Mouse (Mus musculus) fibroblast of lung, adult 2 months (primary cell): ENCODE measurements around the gene Erc2.

Experiments
- DNase-seq: peaks from one replicate; pipeline ENCODE4 v3.0.0-alpha.2; 2011; ENCODE audit warnings: low read depth

Erc2 gene

GRCm38 (mm10) chr14:28173736-28174135 lies 551.5 kb downstream of the Erc2 start:
- no peak for DNase-seq

- DNase-seq: no peak
These were observed 559.0 kb downstream of the Erc2 start for GRCm38 (mm10) chr14:28181070-28181825.

GRCm38 (mm10) chr14:28192711-28193364 lies 570.6 kb downstream of the Erc2 start:
- no peak for DNase-seq

- peak; percentile 18 for DNase-seq
These were observed 581.6 kb downstream of the Erc2 start for GRCm38 (mm10) chr14:28203874-28204273.

DNA sequence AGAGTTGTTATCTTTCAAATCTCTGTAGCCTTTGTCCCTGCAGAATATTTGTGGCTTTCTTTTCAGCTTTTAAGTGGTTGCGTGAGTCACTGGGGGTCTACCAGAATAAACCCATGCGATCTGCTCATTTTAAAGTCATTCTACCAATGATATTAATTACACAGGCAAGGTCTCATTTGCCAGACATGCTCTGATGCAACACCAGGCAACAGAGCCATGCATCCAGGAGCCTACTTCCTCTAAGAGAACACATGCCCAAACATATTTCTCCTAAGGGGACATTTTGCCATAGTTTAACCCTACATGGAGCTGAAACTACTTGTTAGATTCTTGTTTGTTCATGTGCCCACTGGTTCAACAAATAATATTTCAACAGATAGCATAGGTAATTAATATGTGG lies 584.1 kb downstream of the Erc2 start:
- no peak for DNase-seq

- DNase-seq: no peak
These were observed 603.3 kb downstream of the Erc2 start for GRCm38 (mm10) chr14:28225550-28225949.

GRCm38 (mm10) chr14:28230563-28230962 lies 608.3 kb downstream of the Erc2 start:
- no peak for DNase-seq

- no peak for DNase-seq
These were observed 609.0 kb downstream of the Erc2 start for GRCm38 (mm10) chr14:28231241-28231640.

DNA sequence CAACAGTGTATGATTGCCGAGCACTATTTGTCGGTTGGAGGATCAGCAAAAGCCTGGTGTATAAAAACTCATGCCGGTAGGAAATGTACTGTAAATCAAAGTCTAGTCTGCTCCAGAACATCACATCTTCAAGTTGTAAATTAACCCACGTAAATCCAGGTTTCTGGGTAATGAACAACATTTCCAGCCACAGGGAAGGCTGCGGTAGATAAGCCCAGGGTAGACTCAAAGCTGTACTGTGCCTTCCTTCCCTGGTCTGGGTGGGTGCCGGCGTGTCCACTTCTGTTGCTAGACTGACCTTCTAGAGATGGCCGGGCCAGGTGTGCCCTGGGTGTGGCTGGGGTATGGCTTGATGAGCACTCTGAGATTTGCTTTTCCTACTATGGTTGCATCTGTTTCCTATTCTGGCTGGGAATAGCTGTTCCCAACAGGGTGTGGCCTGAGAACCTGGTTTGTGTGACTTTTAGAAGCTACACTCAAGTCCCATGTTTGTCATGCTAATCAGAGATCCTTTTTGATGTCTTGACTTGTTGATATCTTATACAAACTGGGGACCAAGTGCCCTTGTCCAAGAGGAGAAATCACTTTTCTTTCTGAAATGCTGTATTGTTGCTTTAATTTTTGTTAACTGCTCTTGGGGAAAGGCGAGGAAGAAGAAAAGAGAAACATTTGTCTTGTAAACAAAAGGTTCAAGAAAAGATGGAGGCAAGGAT lies 616.3 kb downstream of the Erc2 start:
- DNase-seq: no peak

GRCm38 (mm10) chr14:28240111-28240510 lies 617.9 kb downstream of the Erc2 start:
- DNase-seq: no peak

DNA sequence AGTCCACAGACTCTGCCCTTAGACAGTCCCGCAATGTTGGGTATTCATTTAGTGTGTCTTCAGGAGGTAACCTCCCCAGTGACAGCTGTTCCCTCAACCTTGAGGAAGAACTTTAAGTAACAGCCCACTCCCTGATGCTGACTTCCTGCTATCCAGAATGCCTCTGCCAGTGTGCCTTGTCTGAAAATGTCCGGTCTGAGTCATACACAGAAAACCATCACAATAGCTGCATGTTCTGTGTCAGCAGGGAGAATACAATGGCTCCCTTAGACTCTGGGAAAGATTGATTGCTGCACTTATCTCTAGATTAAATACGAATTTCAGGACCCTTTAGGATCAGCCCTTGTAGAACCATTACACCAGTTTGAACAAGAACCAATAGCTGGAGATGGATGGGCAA lies 620.5 kb downstream of the Erc2 start:
- DNase-seq: no peak

- DNase-seq: no peak
These were observed 621.2 kb downstream of the Erc2 start for GRCm38 (mm10) chr14:28243474-28243873.

GRCm38 (mm10) chr14:28262706-28263105 lies 640.5 kb downstream of the Erc2 start:
- no peak for DNase-seq

GRCm38 (mm10) chr14:28267367-28267766 lies 645.1 kb downstream of the Erc2 start:
- DNase-seq: no peak

DNA sequence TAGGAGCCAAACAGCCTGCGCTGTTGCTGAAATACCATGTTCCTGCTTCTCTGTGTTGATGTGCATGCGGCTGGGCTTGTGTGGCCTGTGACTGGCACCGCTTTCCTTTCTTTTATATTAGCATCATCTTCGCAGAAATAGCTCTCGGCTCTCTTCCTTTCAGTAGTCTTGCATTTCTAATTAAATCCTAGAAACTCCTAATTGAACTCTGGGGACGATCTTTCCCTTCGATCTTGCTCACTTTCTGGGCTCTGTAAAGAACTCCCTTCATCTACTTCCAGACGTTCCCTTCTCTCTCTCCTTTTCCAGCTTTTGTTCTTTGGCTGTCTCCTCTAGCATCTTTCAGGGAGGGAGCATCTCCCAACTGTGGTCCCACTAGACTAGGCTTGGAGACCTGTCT lies 649.6 kb downstream of the Erc2 start:
- no peak for DNase-seq

DNA sequence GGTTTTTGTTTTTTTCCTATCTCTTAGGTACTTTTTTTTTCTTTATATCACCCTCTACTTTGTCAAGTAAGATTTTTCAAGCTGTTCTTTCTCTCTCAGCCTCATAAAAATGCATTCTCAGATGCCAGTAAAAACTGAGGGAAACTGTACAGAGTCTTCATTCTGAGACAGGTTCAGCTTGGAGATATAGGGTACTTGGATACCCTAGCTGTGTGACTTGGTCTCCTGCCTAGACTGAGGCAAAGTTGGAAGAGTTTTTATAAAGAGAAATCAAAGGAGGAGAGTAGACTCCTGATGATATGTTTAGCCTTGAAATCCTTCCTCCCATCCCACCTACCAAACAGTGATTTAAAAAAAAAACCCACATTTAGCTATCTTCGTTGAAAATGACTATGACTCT lies 651.4 kb downstream of the Erc2 start:
- no peak for DNase-seq

- DNase-seq: no peak
These were observed 652.6 kb downstream of the Erc2 start for GRCm38 (mm10) chr14:28274826-28275225.

- peak; percentile 42 for DNase-seq
These were observed 656.7 kb downstream of the Erc2 start for GRCm38 (mm10) chr14:28278951-28279350.

DNA sequence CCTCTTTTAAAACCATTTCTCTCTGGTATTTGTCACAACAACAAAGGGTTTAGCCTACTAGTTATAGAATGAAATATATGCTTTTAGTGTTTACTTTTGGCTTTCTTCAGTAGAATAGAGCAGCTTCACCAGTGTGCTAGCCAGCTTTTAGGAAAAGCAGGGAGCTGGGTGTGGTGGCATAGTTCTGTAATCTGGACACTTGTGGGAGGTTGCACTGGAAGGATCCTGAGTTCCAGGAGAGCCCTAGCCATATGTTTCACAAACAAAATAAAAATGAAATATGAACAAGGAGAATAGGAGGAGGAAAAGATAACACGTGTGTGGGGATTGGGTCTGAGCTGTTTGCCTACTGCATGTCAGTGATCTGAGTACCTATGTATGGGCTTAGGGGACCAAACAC lies 658.1 kb downstream of the Erc2 start:
- no peak for DNase-seq

GRCm38 (mm10) chr14:28283319-28284095 lies 661.3 kb downstream of the Erc2 start:
- peak; percentile 27 for DNase-seq

DNA sequence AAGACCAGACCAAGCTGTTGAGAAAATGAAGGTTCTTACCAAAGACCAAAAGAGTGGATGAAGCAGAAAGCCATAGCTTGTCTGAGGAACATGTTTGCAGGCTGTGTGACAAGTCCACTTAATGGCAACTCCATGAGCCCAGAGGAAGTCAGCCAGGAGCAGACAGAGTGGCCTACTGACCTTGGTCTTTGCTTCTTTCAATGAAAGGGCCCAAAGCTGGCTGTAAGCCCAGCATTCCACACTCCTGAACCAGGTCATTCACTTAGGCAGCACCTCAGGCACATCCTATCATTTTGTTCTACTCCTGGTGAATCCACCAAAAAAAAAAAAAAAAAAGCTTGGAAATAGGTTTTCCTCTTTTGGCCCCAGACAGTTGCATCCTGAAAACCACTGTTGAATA lies 664.3 kb downstream of the Erc2 start:
- no peak for DNase-seq

- no peak for DNase-seq
These were observed 666.0 kb downstream of the Erc2 start for GRCm38 (mm10) chr14:28288196-28288595.
